Mouse (Mus musculus) B cell, adult 67 days (primary cell): ENCODE results near the gene Rrn3. TPM values are rescaled to one million over a fixed set of nuclear protein-coding genes. Genes with fewer than 3 reads are reported as not detected.

ENCODE experiments used
- total RNA-seq, 2 experiments: library from RNA; stranded (reverse); gene quantifications; 4 replicates each; pipeline ENCODE4 v1.2.4; 2023

Gene Rrn3
- total RNA-seq, result 10 to 100 TPM; 38.2 to 40.6 TPM

GRCm38 (mm10) chr16:13780353-13781036, at the start of gene Rrn3:
TSS of gene Rrn3 (plus strand) at chr16:13780708.

GRCm38 (mm10) chr16:13818560-13819393, 38.3 kb downstream of the Rrn3 start, which contains the start of gene Ntan1:
TSS of gene Ntan1 (plus strand) at chr16:13818845.

Other genes starting within 250 kb of the Rrn3 start
- gene Parn, start 112.5 kb upstream of the Rrn3 start, total RNA-seq, result 10 to 100 TPM; 37.1 to 43.5 TPM
- gene Bfar, start 108.8 kb upstream of the Rrn3 start, total RNA-seq, result 10 to 100 TPM; 62.2 to 84.4 TPM
- gene 3110001I22Rik, start 108.8 kb upstream of the Rrn3 start, total RNA-seq, result 10 to 100 TPM; 17.4 to 25.0 TPM
- not detected for gene Pla2g10, start 49.7 kb upstream of the Rrn3 start, total RNA-seq
- 100 to 1,000 TPM; 133 to 147 TPM for gene Ntan1, start 38.1 kb downstream of the Rrn3 start, total RNA-seq
- gene Pdxdc1, start 122.4 kb downstream of the Rrn3 start, total RNA-seq, result 10 to 100 TPM; 71.9 to 91.4 TPM
- gene Mpv17l, start 122.5 kb downstream of the Rrn3 start, total RNA-seq, result 1 to 10 TPM in 1 of 2 experiments, under 1 TPM in 1; 0.80 to 1.6 TPM
- gene 2900011O08Rik, start 205.9 kb downstream of the Rrn3 start, total RNA-seq, result under 1 TPM in 1 of 2 experiments, not detected in 1; 0.23 TPM
- not detected for gene Ifitm7, start 206.2 kb downstream of the Rrn3 start, total RNA-seq